Mouse (Mus musculus) ES-Bruce4 (cell line): ENCODE data around the gene Card19.

ENCODE experiments used
- CTCF ChIP-seq: IDR thresholded peaks from one replicate; pipeline ENCODE4 v1.8.1; 2011; ENCODE audit warnings: low read depth, low read length
- EP300 ChIP-seq: IDR thresholded peaks from 2 replicates; pipeline ENCODE4 v1.6.1; 2011; ENCODE audit warnings: low read depth, low read length; ENCODE audit not compliant: insufficient read depth

DNA sequence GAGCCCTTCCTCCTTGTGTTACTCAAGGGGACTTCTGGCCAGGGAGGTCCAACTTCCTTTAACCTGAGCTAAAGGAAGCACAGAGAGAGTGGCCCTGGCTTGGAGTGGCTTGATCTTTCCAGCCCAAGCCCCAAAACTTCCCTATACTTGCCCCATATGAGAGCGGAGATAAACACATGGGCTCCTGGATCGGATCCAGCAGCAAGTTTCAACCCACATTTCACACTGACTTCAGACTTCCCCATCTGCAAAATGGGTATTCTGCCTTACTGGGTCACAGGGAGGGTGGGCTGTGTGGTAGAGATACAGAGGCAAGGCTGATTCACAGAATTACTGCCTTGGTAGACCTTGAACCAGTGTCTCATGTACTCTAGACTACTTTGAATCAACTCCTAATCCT is 27.7 kb upstream of the Card19 start:
- TF ChIP-seq EP300 (no peak), CTCF (no peak)
